Mouse (Mus musculus) frontal cortex, adult 2 months (tissue): ENCODE results near the gene Msi2. TPM values are rescaled to one million over a fixed set of nuclear protein-coding genes. Genes with fewer than 3 reads are reported as not detected.

Source experiments
- DNase-seq, 2 experiments: peaks; one replicate each; pipeline ENCODE4 v3.0.0; 2022; ENCODE audit warnings: low spot score in 1 of 2; ENCODE audit errors: extremely low spot score in 1 of 2
- polyA plus RNA-seq: library from polyadenylated mRNA; depleted of rRNA; stranded (reverse); fragments of >200 nt; gene quantifications from 2 replicates; pipeline ENCODE4 v1.2.3, GENCODE M21; 2012

The Msi2 gene
- polyA plus RNA-seq, 1 experiment, result 82.2 TPM

DNA sequence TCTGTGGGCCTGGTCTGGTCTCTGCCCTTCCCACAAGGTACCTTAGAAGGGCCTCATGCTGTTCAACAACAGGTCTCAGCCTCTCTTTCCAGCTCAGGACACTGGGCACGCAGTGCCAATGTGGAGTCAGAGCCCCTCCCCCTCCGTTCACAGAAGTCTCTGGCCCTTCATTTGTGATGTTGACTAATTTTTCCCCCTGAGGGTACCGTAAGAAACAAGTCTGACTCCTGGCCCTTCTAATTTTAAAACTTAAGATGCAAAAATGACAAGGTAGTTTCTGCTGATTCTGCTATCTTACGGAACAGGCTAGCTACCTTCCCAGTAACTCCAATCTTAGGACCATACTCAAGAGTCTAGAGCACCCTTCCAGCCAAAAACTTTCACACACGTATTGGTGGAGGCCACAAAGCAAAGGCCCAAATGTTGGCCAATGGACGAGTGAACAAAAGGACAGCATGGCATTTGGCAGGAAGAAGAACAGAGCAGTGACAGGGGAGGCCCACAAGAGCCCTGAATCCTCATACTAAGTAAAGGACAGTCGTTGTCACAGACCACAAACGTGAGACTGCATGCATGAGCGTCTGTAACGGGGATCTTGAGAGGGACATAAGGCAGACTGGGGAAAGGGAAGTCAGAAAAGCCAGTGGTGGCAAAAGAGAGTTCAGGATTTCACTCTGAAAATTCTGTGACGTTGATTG is 120.0 kb downstream of the Msi2 start:
- DNase-seq, result no peak

DNA sequence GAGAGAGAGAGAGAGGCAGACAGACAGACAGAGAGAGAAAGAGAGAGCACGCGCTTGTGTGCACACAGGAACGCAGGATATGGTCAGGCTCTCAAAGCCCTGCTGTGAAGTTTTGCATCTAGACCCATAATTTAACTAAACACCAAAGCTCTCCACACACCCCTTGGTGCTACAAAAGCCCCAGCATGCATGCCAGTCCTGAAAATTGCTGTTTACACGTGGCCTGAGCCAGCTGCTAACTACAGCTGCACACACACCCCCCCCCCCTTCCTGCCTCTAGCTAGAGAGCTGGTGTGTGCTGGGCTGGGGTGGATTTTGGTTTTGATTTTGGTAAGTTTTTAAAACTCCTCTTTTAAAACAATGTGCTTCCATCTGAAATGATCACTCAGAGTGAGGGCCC is 122.7 kb downstream of the Msi2 start:
- no peak for DNase-seq

DNA sequence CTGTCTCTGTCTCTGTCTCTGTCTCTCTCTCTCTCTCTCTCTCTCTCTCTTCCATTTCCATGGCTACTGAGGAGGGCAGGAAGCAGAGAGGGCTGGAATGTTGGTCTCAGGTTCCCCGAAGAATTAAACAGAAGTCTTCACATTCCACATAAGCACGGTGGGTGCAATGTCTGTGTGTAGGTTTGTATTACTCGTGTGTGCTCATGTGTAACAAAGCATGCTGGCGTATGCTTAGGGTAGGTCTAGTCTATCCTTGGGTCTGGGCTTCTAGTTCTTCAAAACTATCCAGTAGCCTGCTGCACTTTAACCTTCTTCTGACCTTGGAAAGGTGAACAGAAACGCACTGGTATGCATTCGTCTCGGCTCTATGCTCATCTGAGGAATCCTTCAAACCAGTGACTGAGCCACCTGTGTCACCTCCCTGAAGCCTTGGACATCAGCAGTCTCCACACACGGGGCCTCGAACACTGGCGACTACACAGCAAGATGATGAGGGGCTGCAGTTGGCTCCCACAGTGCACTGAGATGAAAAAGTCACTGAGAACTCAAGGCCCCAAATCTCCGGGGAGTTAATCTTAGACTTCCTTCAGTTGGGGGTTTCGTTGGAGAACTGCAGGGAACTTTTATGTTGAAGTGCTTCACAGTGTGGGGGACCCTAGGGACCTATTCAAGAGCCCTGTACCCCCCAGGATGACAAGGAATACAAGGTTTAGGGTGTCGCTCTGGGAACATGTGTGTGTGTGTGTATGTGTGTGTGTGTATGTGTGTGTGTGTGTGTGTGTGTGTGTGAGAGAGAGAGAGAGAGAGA is 123.3 kb downstream of the Msi2 start:
- DNase-seq, result no peak

DNA sequence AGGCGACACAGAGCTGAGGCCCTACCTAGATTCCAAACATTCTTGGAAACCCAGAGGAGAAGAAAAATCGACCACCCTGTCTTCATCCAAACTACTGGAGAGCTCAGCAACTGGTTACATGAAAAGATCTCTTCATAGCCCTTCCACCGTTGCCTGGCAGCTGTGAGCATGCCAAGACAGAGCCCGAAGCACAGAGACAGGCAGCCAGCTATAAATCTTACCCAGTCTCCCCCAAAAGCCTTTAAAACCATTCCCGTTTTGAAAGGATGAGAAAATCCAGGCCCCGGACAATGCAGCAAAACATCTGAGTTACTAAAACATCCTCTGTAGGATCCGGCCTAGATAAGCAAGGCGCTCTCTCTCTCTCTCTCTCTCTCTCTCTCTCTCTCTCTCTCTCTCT is 124.3 kb downstream of the Msi2 start:
- no peak for DNase-seq

DNA sequence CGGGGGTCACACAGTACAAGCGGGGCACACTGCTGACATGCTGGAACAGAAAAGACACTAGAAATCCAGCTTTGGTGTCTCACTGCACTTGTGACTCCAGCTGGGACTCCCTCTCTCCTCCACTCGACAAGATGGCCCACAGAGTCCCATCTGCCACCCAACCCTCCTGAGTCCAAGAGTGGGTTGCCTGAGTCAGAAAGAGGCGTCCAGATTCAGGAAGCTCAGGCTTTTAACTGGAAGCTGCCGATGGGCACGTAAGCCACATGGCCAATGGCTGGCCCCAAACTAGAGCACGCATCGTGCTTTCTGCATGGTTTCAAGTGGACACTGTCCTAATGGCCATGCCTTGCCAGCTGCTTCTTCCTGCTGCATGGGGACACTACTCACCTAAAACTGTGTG is 126.2 kb downstream of the Msi2 start:
- no peak for DNase-seq

DNA sequence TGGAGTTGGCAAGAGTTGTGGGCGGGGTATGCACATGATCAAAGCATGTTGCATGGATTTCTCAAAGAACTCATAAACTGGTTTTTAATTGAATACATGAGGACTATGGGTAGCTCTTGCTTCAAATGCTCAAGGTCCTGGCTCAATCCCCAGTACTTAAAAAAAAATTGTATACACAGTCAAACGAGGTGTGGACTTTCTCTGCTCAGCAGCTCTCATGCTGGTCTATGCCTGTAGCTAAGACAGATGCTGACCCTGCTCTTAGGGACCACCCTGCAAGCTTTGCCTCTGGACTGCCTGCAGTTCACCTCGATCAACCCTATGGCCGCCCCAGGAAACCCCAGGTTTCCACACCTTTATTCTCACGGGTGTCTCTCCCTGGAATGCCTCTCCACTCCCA is 127.7 kb downstream of the Msi2 start:
- DNase-seq, result no peak

DNA sequence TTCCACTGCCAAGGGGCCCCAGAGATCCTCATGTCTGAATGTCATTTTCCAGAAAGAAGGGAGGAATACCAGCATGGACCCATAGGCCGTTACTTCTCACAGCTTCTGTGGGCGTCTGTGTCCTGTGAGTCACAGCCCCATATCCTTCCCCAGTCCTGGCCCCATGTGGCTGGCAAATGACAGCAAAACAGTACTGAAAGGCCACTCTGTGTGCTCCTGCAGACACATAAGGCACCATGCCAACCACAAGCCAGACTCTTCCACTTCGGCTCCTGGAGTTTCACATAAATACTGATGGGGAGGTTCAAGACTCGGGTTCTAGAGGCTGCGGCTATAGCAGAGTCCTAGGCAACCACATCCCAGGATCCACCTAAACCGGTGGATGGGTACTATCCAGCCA is 128.7 kb downstream of the Msi2 start:
- DNase-seq, result no peak

DNA sequence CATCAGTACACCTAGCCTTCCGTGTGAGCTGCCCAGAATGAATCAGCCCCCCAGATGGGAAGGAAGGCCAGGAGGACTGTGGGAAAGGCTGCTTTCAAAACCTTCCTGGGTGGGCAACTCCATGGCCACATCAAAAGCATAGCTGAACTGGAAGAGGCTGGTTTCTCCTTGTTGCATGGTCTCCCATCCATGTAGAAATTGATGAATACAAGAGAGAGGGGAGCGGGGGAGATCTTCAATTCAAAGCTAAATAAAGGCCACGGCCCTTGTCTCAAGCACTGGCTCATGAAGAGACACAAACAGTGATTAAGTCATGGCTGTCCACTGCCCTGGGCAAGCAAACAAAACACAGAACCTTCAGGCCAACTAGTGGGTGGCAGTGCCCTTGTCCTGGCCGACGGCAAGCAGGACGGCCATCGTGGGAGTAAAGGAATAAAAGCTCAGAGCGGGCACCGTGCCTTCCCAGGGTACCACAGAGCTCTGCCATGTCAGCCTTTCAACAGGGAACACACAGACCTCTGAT is 129.6 kb downstream of the Msi2 start:
- no peak for DNase-seq

DNA sequence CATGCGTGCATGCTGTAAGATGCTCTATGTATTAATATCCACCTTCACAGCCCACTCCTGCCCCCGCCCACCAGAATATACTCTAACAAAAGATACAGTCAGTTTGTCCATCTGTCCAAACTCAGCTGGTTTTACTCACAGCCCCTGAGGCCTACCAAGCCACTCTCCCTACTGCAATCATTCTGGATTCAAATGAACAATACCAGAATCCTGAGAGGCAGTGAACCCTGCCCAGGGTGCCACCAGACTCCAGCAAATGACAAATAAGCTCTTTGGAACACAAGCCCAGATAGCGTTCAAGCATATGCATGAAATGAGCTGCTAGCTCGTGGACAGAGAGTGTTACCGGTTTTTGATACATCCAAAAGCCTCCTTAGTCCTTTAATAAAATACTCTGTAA is 130.6 kb downstream of the Msi2 start:
- DNase-seq, result no peak

DNA sequence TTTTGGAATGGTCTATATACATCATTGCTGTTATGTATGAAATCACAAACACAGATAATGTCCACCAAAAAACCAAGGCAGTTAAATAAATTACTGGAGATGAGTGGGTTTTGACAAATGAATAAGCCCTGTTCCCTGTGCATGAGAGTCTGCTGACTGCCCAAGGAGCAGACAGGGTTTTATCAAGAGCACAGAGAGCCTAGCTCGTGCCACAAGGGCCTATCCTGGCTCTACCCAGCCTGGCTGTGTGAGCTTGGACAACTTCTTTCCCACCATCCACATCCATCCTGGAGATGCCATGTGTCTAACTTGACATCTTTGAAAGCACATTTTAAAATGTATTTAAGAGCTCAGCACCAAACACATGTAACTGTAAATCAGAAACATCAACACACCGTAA is 132.4 kb downstream of the Msi2 start:
- no peak for DNase-seq

DNA sequence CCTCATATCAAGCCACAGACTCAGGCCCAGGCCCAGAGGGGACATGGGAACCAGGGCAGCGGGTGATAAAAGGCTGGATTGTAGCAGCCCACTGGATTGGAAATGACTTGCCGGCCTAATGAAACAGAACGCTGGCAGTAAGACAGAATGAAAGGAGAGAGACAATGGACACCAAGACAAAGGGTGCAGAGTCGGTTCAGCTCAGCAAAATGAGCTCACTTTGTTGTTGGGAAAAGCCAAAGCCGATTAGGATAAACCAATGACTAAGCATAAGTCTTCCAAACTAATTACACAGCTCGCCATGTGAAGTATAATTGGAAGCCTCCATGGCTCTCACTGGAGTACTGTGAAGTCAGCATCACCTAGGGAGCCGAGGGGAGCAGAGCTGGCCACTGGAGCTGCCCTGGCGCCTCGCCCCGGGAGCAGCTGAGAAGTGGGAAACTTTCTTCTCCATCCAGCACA is 133.1 kb downstream of the Msi2 start:
- DNase-seq, result peak in 1 of 2 experiments; percentile 46

DNA sequence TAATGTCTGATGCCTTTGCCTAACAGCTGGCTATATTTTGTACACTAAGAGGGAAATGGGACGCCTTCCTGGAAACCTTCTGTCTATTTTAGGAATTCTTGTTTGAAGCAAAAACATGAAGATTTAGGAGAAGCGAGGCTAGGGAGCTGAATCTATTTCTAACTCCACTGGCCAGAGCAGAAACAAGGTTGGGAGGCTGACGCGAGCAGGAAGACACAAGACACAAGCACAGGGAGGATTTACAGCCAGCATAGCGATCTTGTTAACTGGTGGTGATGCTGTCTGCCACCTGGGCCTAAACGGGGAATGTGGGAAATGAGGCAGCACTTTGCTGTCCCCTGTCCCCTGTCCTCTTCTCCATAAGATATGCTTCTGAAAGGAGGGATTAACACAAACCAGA is 134.4 kb downstream of the Msi2 start:
- DNase-seq, result no peak

DNA sequence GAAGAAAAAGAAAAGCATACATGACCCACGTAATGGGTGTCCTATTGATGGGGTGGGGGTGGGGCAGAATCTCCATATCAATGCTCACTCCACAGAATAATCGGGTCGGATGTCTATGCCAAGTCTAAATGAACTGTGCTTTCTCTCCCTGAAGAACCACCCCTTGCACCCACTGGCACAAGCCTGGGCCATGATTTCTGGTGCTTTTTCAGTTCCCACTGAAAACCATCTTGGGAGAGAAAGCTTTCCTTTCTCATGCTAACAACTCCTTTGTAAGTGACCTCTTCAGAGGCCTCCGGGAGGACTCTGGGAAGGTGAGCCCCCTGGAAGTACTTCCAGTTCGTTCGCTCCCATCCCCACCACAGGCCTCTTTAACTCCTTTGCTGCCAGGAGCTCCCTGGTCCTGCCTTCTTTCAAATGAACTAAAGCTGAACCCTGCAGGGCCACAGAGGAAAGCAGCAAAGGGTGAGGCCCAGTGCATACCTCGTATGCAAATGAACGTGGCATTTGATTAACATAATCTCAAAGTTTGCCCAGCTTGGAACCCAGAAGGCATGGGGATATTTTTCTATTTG is 135.0 kb downstream of the Msi2 start:
- DNase-seq, result peak; percentile 39 to 49

DNA sequence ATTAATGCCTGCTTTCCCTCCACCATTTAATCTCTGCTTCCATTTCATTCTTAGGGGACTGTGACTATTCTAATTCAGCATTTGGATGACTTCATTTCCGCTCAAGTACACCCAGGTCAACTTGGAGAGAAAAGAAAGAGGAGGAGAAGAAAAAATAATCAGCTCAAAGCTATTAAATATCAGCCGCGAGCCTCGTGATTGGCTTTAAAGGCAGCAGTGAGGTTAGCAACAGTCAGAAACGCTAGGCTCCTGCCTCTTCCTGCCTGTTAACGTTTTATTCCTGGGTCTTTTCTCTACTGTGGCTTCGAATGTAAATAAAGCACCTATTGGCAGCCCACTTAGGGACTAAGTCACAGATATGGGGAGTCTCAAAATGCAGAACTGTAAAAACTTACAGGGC is 135.5 kb downstream of the Msi2 start:
- no peak for DNase-seq

DNA sequence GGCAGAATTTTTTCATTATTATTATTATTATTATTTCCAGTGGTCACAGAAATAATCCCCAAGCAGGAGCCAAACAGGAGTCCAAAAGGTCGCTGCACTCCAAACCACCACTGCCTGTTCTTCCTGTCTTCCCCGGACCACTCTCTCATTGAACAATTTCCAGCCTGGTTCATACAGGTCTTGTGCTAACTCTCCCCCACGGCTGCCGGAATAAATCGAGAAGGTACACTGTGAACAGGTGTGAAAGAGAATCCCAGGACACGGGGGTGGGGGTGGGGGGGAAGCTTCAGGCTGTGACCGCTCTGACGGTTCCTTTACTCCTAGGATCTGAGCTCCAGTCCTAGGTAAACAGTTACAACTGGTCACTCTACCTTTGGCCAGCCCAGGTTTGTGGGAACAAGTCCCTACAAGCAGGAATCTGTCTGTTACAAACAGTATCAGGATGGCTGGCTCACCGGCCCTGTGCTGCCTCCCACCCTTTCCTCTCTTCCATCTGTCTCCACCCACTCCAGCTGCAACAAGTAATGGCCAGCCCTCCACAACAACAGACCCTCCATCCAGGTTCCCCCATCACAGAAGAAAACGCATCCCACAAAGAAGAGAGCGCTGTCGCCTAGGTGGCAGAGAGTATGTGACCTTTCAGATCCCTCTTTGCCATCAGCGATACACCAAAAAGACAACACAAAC is 136.1 kb downstream of the Msi2 start:
- DNase-seq, result no peak

DNA sequence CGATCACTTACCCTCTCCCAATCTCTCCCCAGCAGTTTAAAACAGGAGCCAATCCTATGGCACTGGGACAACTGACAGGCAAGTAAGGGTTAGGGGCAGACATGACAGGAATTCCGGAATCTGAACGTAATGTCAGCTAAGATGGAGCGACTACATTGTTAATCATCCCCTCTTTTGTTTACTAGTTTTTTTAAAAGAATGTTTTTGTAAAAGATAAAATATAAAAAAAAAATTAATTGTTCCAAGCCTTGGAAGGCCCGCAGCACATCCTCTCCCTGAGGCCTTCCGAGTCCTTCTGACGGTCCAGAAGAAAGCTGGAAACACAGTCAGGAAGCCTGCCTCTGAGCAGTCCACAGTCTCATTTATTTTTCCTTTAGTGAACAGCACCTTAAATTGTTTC is 136.9 kb downstream of the Msi2 start:
- DNase-seq, result no peak

DNA sequence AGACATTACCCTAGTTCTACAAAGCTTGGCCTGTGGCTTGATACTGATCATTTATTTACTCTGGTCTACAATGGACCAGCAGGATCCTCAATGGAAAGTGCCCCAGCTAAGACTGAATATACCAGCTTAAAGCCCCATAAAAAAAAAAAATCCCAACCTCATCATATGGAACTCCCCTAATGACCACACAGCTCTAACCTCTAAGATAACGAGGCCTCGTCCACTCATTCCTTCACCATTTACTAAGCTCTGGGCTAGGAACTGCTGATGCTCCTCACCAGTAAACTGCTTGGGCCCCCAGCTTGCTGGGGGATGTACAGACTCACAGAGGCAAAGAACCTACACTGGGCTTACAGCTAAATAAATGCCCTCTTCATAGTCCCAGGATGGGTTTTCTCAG is 139.6 kb downstream of the Msi2 start:
- DNase-seq, result no peak

DNA sequence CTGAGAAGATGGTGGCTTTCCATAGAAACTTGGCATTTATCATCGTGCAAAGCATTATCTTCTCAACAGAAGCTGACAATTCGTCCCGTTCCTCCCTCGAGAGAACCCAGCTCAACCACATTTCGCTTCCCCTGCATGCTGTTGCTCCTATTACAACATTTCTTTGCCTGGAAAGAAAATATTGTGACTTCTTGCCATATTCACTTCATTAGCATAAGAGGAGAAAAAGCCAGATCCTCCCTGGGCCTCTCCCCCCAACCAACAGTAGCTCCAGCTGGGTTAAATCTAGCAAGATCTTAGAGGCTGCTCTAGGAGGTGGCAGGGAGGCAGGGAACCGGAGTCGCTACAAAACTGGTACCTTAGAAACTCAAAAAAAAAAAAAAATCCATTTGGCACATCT is 141.2 kb downstream of the Msi2 start:
- DNase-seq, result peak in 1 of 2 experiments; percentile 41

DNA sequence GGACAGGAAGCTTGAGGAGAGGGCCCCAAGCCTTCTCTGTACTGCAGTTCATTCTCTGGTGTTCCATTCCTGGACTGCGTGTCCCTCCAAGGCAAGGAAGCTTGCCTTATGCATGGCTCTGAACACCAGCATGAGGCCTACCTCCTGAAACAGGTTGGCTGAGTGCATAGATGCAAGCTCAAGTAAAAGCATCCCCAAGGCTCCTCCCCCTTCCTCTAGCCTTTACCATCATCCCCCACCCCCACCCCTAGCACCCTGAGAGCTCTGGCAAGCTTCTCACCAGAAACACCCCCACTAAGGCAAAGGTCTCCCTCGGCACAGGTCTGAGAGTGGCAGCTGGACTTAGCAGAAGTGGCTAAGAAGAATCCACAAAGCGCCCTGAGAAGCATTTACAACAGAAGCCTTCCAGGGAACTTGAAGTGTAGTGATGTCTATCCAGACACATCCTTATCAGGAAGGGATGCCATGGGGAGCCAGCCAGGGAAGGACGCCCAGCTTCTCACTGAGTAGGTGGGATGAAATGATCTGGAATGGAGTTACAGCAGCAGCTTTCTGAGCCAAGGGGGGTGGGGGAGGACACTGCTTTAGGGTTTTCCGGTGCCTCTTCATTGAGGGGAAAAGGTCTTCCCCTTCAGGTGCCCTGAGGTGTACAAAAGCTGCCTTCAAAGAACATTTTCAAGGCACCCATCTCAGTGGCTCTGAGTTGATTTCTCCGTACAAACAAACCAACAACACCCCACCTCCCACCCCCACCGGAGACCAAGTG is 141.9 kb downstream of the Msi2 start:
- peak in 1 of 2 experiments; percentile 62 for DNase-seq
